Mouse (Mus musculus) natural killer cell, adult 2 months (primary cell): ENCODE results near the gene Hspb2.

ENCODE experiments used
- DNase-seq, 2 experiments: peaks; one replicate each; pipeline ENCODE4 v3.0.0; 2022; ENCODE audit warnings: low spot score in 2 of 2

Gene Hspb2

GRCm38 (mm10) chr9:50714188-50714587 is 38.0 kb downstream of the Hspb2 start:
- no peak for DNase-seq

- no peak for DNase-seq
Measured at GRCm38 (mm10) chr9:50711337-50711736, 40.8 kb downstream of the Hspb2 start.

DNA sequence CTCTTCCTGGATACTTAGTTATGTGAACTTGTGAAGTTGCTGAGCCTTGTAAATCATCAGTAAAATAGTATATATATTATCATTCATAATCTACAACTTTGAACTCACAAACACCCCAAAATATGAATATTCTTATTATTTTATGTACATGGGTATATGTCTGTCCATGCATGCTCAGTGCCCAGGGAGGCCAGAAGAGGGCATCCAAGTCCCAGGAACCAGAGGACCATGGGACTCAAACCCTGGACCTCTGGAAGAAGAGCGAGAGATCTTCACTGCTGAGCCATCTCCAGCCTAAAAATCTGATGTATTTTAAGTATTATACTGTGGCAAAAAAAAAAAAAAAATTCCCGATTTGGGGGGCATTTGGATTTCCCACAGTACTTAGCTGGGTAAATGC is 43.0 kb downstream of the Hspb2 start:
- no peak for DNase-seq

DNA sequence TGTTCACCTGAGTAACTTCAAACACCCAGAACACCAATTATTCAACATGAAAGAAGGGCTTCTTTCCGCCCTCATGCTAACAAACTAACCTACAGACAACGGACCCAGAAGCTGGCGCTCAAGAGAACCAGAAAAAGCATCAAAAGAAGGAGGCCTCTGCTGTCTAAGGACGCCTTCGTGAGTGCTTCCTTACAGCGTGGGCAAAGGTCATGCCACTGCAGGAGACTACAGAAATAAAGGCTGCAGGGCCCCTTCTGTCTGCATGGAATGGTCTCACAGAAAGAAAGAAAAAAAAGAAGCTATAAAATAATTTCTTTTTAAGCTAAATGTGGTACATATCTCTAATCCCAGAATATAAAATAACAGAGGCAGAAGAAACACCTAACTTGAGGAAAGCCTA is 47.2 kb downstream of the Hspb2 start:
- no peak for DNase-seq
